Mouse (Mus musculus) lung, embryonic 14.5 days (tissue): Measurements from ENCODE around the gene Fasn. TPM values are rescaled to one million over a fixed set of nuclear protein-coding genes. Genes with fewer than 3 reads are reported as not detected.
"Not testable (repeated sequence)": the region's sequence is repeated elsewhere in the genome, so short reads cannot be mapped to it uniquely, and the experiment has no call there.

Experiments
- ATAC-seq: fragments of 200-750 bp; cut with Nextera tagmentation; 2 replicates; pipeline ENCODE4 v1.8.0; 2017; ENCODE audit warnings: mild to moderate bottlenecking, moderate TSS enrichment, moderate library complexity; ENCODE audit not compliant: insufficient read depth
- DNase-seq: peaks from one replicate; pipeline ENCODE4 v3.0.0-alpha.2; 2015
- H3K27ac ChIP-seq: fragments of 300-500 bp; sonication (generic); 2 replicates; pipeline ENCODE4 v1.5.1; 2014; ENCODE audit warnings: low read depth, mild to moderate bottlenecking, moderate library complexity
- H3K27me3 ChIP-seq: fragments of 300-500 bp; sonication (generic); 2 replicates; pipeline ENCODE4 v1.6.1; 2014; ENCODE audit warnings: low read length, control low read depth; ENCODE audit not compliant: insufficient read depth
- H3K36me3 ChIP-seq: fragments of 300-500 bp; sonication (generic); 2 replicates; pipeline ENCODE4 v1.6.1; 2014; ENCODE audit warnings: control low read depth; ENCODE audit not compliant: insufficient read depth
- H3K4me1 ChIP-seq: fragments of 300-500 bp; sonication (generic); 2 replicates; pipeline ENCODE4 v1.6.1; 2014; ENCODE audit warnings: antibody characterized with exemption, control low read depth; ENCODE audit not compliant: insufficient read depth
- H3K4me2 ChIP-seq: fragments of 300-500 bp; sonication (generic); 2 replicates; pipeline ENCODE4 v1.6.1; 2014; ENCODE audit warnings: mild to moderate bottlenecking
- H3K4me3 ChIP-seq: fragments of 300-500 bp; sonication (generic); 2 replicates; pipeline ENCODE4 v1.5.1; 2014; ENCODE audit warnings: low read depth, low read length
- H3K9ac ChIP-seq: fragments of 300-500 bp; sonication (generic); 2 replicates; pipeline ENCODE4 v1.6.1; 2014
- H3K9me3 ChIP-seq: fragments of 300-500 bp; sonication (generic); 2 replicates; pipeline ENCODE4 v1.6.1; 2016; ENCODE audit warnings: low read depth, low read length, control low read depth
- CTCF ChIP-seq: IDR thresholded peaks from 2 replicates; pipeline ENCODE4 v1.5.1; 2016; ENCODE audit warnings: antibody characterized with exemption, low read depth
- whole genome bisulfite sequencing: fragments of 180-500 bp; shearing (Covaris S2); extraction: QIAGEN DNeasy Blood & Tissue Kit; methylation state at CpG from one replicate; pipeline ENCODE4 v1.1.7; 2014; 5-methylcytosine and 5-hydroxymethylcytosine counted together
- polyA plus RNA-seq: library from polyadenylated mRNA; unstranded; fragments of >200 nt; fragmentation: Nextera tagmentation; extraction: Ambion mirVana; gene quantifications from 2 replicates; pipeline ENCODE4 v1.2.1, GENCODE M21; 2014

The Fasn gene
- polyA plus RNA-seq, 1 experiment from 2014 or later = 95.5 TPM

DNA sequence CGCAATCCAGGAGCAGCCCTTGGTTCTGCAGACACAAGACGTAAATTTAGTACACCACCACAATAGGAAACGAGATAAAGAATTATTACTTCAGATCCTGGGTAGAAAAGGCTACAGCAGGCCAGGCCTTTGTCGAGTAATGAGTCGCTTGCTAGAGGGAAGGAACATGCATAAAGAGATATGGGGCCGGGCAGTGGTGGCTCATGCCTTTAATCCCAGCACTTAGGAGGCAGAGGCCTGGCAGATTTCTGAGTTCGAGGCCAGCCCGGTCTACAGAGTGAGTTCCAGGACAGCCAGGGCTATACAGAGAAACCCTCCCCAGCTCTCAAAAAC, 27.8 kb downstream of the Fasn start:
- no peak for DNase-seq
- no peaks in the 10 kb centered on the region for H3K9me3 ChIP-seq
- H3K4me2 ChIP-seq = peak overlapping the region; percentile 96
- peaks cover 10% of the 10 kb centered on the region for H3K4me1 ChIP-seq
- H3K27me3 ChIP-seq = no peaks in the 10 kb centered on the region
- peak overlapping the region; percentile 93 for H3K9ac ChIP-seq
- H3K27ac ChIP-seq = peak overlapping the region; percentile 80; the same call in 1 of the 2 replicates
- peak overlapping the region; percentile 100 for H3K4me3 ChIP-seq
- peak; percentile 26 for ATAC-seq
- H3K36me3 ChIP-seq = peaks cover 34% of the 10 kb centered on the region
- TF ChIP-seq CTCF = no peak
- WGBS = 28% methylated on average over 8 of the region's 8 CpGs

DNA sequence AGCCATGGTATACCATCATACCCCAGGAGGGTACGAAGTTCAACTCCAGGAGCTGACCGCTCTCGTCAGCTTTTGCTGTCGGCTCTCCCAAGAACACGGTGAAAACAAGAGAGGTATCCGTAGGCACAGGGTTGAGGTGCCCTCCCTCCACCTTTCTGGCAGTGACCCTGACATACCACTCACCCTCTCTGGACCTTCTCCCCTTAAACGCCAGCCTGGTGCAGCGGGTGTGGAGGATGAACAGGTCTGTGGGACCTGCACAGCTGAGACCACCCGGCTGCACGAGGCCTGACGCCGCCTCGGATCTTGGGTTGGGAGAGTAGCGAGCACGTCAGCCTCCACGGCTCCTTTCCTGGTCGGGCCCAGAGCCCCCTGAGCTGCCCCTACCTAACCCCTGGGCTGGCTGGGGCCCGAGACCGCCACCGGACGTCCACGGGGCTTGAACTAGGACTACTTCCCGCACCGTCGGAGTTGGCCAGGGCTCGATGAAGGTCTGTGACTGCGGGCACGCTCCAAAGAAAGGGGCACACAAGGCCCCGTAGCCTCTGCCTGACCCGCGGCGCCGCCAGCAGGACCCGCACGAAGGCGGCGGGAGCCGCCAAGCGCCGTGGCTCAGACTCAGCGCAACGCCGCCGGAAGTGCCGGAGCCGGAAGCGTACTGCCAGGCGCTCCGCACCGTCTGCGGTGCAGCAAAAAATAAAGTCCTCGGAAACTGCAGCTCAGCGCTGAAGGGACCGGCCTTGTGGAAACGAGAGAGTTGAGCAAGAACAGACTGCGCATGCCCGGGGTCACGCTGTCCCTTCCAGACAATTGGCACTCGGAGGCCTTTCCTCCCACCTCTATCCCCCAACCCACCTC, 28.4 kb downstream of the Fasn start, which contains the start of gene Dus1l:
Dus1l (minus strand) TSS at position 648 of the 858 bp plus-strand sequence.
- TF ChIP-seq CTCF = no peak
- Histone ChIP-seq H3K27ac (peak within 1 kb of the TSS; percentile 80; the same call in 1 of the 2 replicates), H3K9ac (peak within 1 kb of the TSS; percentile 93), H3K9me3 (no peaks in the 10 kb centered on the region), H3K4me2 (peak within 1 kb of the TSS; percentile 96), H3K4me3 (peak within 1 kb of the TSS; percentile 100), H3K4me1 (peaks cover 10% of the 10 kb centered on the region), H3K36me3 (peaks cover 40% of the 10 kb centered on the region), H3K27me3 (no peaks in the 10 kb centered on the region)
- ATAC-seq (peak; percentile 87), DNase-seq (peak; percentile 99)
- 2% methylated on average over 59 of the region's 59 CpGs for WGBS

DNA sequence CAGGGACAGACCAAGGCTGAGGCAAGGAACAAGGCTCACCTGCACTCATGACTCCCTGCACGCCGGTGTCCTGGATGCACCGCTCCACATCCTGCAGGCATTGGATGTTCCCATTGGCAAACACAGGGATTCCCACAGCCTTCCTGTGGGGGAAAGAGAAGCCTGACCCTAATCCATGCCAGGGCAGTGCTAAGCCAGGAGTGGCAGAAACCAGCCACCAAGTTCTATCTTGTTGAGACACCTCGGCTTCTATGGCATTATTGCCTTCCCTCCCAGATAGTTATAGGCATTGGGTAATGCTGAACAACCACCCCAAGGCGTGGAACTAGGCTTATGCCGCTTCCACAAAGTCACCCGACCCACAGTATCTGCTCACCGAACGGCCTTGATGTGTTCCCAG, 31.7 kb downstream of the Fasn start:
- ATAC-seq (no peak), DNase-seq (no peak)
- 91% methylated on average over 9 of the region's 9 CpGs for WGBS
- Histone ChIP-seq H3K4me3 (no peak overlapping the region), H3K27me3 (no peaks in the 10 kb centered on the region), H3K36me3 (peaks cover 71% of the 10 kb centered on the region), H3K4me2 (no peak overlapping the region), H3K9me3 (no peaks in the 10 kb centered on the region), H3K27ac (no peak overlapping the region), H3K4me1 (peaks cover 5% of the 10 kb centered on the region; the same call in 1 of the 2 replicates), H3K9ac (no peak overlapping the region)
- TF ChIP-seq CTCF = no peak

DNA sequence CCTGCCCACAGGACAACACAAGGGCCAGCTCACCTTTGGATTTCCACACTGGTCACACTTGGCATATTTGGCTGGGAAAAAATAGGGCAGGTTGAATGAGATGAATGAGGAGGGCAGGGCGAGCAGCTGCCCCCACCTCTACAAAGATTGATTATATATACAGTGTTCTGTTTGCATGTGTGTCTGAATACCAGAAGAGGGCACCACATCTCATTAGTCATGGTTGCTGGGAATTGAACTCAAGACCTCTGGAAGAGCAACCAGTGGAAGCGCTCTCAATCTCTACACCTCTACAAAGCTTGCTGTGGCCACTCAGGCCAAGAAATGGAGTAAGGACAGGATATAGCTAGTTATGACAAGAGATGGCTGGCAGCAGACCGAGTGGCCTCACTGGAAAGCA, 34.5 kb downstream of the Fasn start:
- H3K27me3 ChIP-seq = no peaks in the 10 kb centered on the region
- DNase-seq = no peak
- 85% methylated on average over 3 of the region's 3 CpGs for WGBS
- no peaks in the 10 kb centered on the region for H3K9me3 ChIP-seq
- 0 out of 2 replicates have a peak, but pooled peaks cover 4% of the 10 kb centered on the region for H3K4me1 ChIP-seq
- TF ChIP-seq CTCF = no peak
- H3K4me3 ChIP-seq = no peak overlapping the region
- no peak overlapping the region for H3K27ac ChIP-seq
- no peak overlapping the region for H3K9ac ChIP-seq
- peaks cover 94% of the 10 kb centered on the region for H3K36me3 ChIP-seq
- ATAC-seq = no peak
- no peak overlapping the region for H3K4me2 ChIP-seq

DNA sequence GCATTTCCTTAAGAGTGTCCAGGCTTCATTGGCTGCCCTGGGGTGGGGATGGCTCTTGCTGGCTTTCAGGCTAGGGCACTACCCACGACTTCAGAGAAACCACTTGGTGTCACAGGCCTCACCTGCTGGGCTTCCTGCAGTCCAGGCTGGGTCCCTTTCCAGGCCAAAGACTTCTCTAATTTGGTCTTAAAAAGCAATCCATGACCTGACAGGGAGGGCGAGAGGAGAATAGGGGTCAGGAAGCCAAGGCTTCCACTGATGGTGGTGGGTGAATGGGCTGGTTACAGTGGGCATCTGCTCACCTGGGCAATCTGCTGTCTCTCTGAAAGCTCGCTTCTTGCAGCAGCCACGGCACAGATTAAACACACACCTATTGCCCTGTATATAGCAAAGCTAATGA, 35.0 kb downstream of the Fasn start:
- no peak overlapping the region for H3K4me3 ChIP-seq
- no peak overlapping the region for H3K4me2 ChIP-seq
- H3K36me3 ChIP-seq = peaks cover 89% of the 10 kb centered on the region
- ATAC-seq (no peak), DNase-seq (no peak)
- H3K9ac ChIP-seq = no peak overlapping the region
- 0 out of 2 replicates have a peak, but pooled peaks cover 4% of the 10 kb centered on the region for H3K4me1 ChIP-seq
- no peaks in the 10 kb centered on the region for H3K9me3 ChIP-seq
- H3K27me3 ChIP-seq = no peaks in the 10 kb centered on the region
- no peak for TF ChIP-seq CTCF
- no peak overlapping the region for H3K27ac ChIP-seq
- WGBS = 77% methylated on average over 4 of the region's 4 CpGs

DNA sequence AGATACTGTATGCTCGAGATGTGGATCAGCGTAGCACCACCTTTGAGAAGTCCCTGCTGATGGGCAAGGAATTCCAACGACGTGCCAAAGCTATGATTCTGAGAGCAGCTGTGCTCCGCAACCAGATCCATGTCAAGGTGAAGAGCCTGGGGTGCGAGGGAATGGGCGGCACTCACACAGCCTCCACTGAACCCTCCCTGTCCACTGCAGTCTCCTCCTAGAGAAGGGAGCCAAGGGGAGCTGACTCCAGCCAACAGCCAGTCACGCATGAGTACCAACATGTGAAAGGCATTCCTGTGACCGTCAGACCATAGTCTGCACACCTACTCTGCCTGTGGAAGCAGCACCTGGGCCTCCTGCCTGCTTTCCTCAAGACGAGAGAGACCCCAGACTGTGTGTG, 35.9 kb downstream of the Fasn start:
- peaks cover 80% of the 10 kb centered on the region for H3K36me3 ChIP-seq
- H3K4me2 ChIP-seq, H3K9me3 ChIP-seq, H3K4me1 ChIP-seq, H3K27ac ChIP-seq, ATAC-seq, H3K27me3 ChIP-seq, DNase-seq, H3K4me3 ChIP-seq, H3K9ac ChIP-seq: not testable (repeated sequence)
- 89% methylated on average over 9 of the region's 10 CpGs for WGBS

DNA sequence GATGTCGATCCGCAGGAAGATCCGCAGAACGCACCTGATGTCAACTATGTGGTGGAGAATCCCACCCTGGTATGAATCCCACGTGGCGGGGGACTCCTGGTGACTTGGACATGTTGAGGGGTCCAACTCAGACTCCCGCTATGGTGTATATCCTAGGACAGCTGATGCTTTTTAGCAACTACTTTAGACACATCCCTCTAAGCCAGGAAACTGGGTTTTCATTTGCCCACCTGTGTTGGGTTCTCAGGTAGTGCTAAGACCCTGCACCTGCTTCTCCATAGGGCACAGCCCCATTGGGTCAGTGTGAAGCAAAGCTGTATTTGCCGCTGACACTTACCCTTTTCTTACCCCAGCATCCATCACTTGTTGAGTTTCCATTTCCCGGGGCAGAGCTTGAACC, 39.2 kb downstream of the Fasn start:
- Histone ChIP-seq H3K4me1 (peaks cover 8% of the 10 kb centered on the region; the same call in 1 of the 2 replicates), H3K9me3 (no peaks in the 10 kb centered on the region), H3K36me3 (peaks cover 59% of the 10 kb centered on the region), H3K9ac (peak overlapping the region; percentile 87), H3K4me2 (peak overlapping the region; percentile 98), H3K27ac (no peak overlapping the region), H3K4me3 (peak overlapping the region; percentile 93), H3K27me3 (no peaks in the 10 kb centered on the region)
- 32% methylated on average over 9 of the region's 9 CpGs for WGBS
- no peak for DNase-seq
- TF ChIP-seq CTCF = no peak
- ATAC-seq = no peak
